Mouse (Mus musculus) cortical plate, adult 2 months (tissue): ENCODE measurements around the gene Gpa33.

Experiments
- CTCF ChIP-seq: fragments of 200-500 bp; IDR thresholded peaks from 2 replicates; pipeline ENCODE4 v1.5.1; 2011; ENCODE audit warnings: mild to moderate bottlenecking, control low read depth, low read length; ENCODE audit not compliant: insufficient read depth; ENCODE audit errors: extremely low read depth
- POLR2A ChIP-seq: fragments of 200-500 bp; IDR thresholded peaks from 2 replicates; pipeline ENCODE4 v1.6.1; 2011; ENCODE audit warnings: mild to moderate bottlenecking, low read length, control low read depth; ENCODE audit not compliant: insufficient read depth; ENCODE audit errors: extremely low read depth

DNA sequence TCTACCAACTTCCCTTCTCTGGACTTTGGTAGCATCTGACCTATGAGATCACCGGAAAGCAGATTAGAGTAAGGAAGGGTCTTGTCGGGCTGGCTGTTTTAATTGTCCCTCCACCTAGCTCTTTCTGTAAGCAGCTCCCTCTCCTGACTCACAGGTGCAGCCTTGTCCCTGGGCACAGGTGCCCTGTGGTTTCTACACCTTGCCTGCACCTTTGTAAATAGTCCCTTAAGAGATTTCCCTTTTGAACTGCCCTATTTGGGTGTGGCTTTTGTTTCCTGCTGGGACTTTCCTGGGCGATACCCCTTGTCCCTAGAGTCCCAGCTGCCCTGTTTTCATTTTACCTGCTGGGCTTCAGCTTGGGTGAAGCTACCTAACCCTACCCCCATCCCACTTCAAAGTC is 35.6 kb upstream of the Gpa33 start:
- no peak for TF ChIP-seq CTCF
- TF ChIP-seq POLR2A: no peak
